Mouse (Mus musculus): Measurements from ENCODE around the gene Nrcam.

Gene Nrcam

GRCm38 (mm10) chr12:44601410-44602149, 272.9 kb downstream of the Nrcam start:
- in situ Hi-C loops (cut with MboI; ENCODE audit: low sequenced_read_pairs): no loop called here

- in situ Hi-C loops (cut with MboI; ENCODE audit: low sequenced_read_pairs): no loop called here
These were observed 273.7 kb downstream of the Nrcam start for GRCm38 (mm10) chr12:44602269-44602957.

GRCm38 (mm10) chr12:44602958-44603331, 274.3 kb downstream of the Nrcam start:
- in situ Hi-C loops (cut with MboI; ENCODE audit: low sequenced_read_pairs): no loop called here

GRCm38 (mm10) chr12:44617001-44617421, 288.3 kb downstream of the Nrcam start:
- in situ Hi-C loops (cut with MboI; ENCODE audit: low sequenced_read_pairs): no loop called here

GRCm38 (mm10) chr12:44617488-44617887, 288.8 kb downstream of the Nrcam start:
- in situ Hi-C loops (cut with MboI; ENCODE audit: low sequenced_read_pairs): no loop called here

GRCm38 (mm10) chr12:44639341-44639921, 310.7 kb downstream of the Nrcam start:
- in situ Hi-C loops (cut with MboI; ENCODE audit: low sequenced_read_pairs): no loop called here

- in situ Hi-C loops (cut with MboI; ENCODE audit: low sequenced_read_pairs): no loop called here
These were observed 311.9 kb downstream of the Nrcam start for GRCm38 (mm10) chr12:44640579-44640978.
